Mouse (Mus musculus) cerebellum, postnatal 10 days (tissue): ENCODE results near the gene Pnpla2.
"Not testable (repeated sequence)": the region's sequence is repeated elsewhere in the genome, so short reads cannot be mapped to it uniquely, and the experiment has no call there.

ENCODE experiments used
- DNase-seq, 2 experiments: peaks; one replicate each; pipeline ENCODE4 v3.0.0; 2021; ENCODE audit warnings: mixed read lengths in 2 of 2

Gene Pnpla2

GRCm38 (mm10) chr7:141432186-141432611 lies 22.8 kb upstream of the Pnpla2 start:
- peak; percentile 78 to 82 for DNase-seq

DNA sequence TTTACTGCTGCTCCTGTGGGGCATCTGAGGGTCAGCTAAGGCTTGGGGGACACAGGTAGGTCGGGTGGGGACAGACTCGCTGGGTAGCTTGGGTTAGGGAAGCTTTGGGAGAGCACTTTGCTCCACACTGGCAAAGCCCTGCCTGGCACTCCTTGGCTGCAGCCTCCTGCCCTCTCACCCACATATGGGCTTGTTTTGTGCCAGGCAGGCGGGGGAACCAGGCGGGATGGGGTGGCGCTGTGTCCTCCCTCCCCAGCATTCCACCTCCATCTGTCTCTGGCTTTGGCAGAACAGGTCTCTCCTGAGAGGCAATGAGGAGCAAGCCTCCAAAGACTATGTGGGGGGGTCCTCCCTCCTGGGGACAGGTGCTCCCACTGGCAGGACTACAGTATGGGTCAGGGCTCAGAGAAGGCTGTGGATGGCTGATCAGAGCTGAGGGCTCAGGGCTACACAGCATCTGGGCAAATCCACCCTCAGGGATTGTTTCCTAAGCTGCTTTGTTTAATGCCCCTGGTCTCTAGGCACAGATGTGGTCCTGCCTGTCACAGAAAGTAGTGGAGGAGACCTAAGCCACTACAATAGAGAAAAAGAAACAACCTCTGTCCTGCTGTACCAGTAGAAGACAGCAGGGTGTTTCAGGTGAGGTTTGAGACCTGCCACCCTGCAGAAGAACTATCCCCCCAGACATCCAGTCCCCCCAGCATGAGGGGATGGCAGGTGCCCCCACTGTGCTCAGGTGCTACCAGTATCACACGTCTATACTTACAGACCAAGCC lies 22.1 kb upstream of the Pnpla2 start:
- peak; percentile 86 to 94 for DNase-seq

GRCm38 (mm10) chr7:141433517-141434400 lies 21.2 kb upstream of the Pnpla2 start:
- DNase-seq = peak; percentile 78 to 83

DNA sequence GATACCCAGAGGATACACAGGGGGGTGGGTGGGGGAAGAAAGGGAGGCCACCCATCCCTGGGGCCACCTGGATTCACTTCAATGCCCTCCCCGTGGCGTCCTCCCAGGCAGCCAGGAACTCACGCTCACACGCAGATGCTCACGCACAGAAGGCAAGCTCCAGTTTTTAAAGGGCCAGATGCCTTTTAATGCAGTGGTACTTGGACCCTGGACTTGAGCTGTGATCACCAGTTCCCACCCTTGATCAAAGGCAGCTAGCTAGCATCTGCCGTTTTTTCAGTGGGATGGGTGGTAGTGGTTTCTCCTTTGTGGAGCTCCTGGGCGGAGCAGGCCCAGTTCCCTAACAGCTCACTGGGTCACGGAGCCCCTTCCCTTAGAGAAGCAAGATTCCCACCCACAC lies 20.5 kb upstream of the Pnpla2 start:
- DNase-seq = peak; percentile 80

DNA sequence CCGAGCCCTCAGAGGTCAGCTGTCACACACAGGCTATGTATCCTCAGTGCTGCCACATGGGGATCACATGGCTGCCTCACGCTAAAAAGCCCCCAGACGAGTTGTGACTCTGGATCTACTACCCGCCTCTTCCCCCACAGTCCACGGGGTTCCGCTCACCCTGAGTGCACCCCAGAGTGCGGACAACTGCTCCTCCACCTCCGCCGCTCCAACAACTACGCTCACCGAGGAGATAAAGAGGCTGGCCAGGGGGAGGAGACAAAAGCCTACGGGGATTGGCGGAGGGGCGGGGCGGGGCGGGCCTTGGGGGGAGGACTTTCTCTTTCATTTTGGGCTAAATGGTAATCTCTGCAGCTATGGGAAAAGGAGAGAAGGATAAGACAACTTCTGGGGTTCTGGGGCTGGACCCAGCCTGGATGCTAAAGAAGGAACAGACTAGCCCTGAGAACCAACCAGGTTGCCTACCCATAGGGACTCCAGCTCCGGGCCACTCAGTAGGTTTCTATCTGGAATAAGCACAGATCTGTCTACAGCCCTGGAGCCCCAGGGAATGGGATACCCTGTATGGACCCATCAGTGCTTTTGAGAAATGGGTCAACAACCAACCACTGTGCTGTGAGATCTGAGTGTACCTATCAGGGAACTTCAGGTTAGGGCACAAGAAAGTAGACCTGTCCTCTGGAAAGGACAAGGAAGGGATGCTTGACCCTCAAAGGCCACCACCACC lies 19.7 kb upstream of the Pnpla2 start:
- DNase-seq = peak; percentile 80 to 82

- DNase-seq = peak in 1 of 2 experiments; percentile 26
Observed at GRCm38 (mm10) chr7:141435856-141436522, 19.0 kb upstream of the Pnpla2 start.

- DNase-seq = peak in 1 of 2 experiments; percentile 18
Observed at GRCm38 (mm10) chr7:141436523-141436892, 18.5 kb upstream of the Pnpla2 start.

- peak; percentile 95 for DNase-seq
Observed at GRCm38 (mm10) chr7:141437178-141438120, 17.5 kb upstream of the Pnpla2 start, which contains the start of gene Slc25a22. Gene Slc25a22, minus strand, starts transcription at chr7:141437892.

GRCm38 (mm10) chr7:141438201-141438968 lies 16.6 kb upstream of the Pnpla2 start:
- DNase-seq = peak; percentile 83

GRCm38 (mm10) chr7:141439140-141439679 lies 15.8 kb upstream of the Pnpla2 start:
- DNase-seq = no peak

DNA sequence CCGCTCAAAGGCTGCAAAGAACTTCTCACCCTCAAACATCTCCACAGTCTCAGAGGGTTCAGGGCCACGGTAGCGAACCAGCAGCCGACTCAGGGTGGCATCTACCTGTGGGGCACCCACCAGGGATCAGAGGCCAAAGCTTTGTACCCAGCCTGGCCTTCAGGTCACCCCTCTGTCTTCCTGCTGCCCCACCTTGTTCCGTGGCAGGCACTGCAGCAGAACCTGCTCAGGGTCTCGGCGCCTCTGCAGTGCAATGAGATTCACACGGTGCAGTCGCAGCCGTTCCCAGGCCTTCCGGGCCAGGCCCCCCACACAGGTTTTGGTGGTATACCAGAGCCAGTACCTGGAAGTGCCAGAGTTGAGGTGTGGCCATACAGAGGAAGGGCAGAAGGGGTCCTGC lies 15.2 kb upstream of the Pnpla2 start:
- no peak for DNase-seq

DNA sequence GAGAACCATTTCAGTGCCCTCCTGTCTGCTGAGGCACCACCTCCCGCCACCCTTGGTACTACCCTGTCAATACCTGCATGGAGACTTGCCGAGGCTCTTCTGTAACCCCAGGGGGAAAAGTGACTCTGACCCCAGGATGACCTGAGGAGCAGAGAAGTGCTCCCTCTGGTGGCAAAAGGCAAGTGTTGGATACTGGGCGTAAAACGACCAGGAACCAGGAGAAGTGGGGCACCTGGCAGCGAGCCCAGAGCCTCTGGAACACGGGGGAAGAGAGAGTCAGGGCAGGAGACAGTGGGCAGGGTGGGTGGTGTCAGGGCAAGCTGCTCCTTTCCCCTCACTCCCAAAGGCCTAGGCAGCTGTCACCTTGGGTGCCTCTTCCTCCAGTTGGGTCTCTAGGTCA lies 14.4 kb upstream of the Pnpla2 start:
- DNase-seq = peak; percentile 85 to 88

DNA sequence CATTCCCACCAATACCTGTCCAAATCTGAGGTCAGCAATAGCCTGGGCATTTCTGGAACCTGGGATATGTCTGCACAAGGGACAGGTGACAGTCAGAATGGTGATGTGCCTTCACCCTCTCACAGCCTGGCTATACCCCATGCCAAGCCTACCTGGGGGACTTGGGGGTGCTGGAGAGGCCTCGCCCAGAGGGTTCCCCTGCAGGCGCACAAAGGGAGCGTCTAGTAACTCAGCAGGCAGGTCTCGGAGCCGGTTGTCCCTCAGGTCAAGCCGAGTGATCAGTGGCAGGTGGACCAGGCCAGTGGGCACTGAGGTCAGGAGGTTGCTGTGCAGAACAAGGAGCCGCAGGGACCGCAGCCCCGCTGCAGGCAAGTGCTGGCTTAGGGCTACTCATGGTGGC lies 13.5 kb upstream of the Pnpla2 start:
- peak in 1 of 2 experiments; percentile 25 for DNase-seq

DNA sequence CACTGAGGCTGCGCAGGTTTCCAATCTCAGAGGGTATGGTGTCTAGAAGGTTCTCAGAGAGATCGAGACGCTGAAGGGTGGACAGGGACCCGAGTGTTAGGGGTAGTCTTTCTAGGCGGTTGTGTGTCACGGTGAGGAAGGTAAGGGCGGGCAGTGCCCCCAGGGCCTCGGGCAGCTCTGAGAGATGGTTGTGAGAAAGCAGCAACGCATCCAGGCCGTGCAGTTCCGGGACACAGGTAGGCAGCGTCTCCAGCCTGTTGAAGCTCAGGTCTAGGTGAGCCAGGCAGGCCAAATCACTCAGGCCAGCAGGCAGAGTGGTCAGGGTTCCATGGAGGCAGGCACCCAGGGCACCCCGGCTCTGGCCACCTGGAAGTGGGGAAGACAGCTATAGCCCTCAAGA lies 12.8 kb upstream of the Pnpla2 start:
- peak in 1 of 2 experiments; percentile 8 for DNase-seq

GRCm38 (mm10) chr7:141443081-141443821 lies 11.7 kb upstream of the Pnpla2 start:
- peak; percentile 62 to 63 for DNase-seq

- DNase-seq = peak; percentile 43 to 57
Observed at GRCm38 (mm10) chr7:141443828-141444237, 11.2 kb upstream of the Pnpla2 start, which contains the start of gene Pidd1. Gene Pidd1, minus strand, starts transcription at chr7:141444025.

DNA sequence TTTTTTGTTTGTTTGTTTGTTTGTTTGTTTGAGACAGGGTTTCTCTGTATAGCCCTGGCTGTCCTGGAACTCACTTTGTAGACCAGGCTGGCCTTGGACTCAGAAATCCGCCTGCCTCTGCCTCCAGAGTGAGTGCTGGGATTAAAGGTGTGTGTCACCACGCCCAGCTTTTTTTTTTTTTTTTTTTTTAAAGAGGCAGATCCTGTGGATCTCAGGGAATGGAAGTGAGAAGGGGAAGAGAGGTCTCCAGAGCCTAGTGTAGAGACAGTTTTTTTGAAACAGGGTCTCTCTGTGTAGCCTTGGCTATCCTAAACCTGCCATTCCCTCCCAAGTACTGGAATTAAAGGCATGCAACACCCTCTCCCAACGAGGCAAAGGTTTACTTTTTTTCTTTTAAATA lies 8.6 kb upstream of the Pnpla2 start:
- not testable (repeated sequence) for DNase-seq

DNA sequence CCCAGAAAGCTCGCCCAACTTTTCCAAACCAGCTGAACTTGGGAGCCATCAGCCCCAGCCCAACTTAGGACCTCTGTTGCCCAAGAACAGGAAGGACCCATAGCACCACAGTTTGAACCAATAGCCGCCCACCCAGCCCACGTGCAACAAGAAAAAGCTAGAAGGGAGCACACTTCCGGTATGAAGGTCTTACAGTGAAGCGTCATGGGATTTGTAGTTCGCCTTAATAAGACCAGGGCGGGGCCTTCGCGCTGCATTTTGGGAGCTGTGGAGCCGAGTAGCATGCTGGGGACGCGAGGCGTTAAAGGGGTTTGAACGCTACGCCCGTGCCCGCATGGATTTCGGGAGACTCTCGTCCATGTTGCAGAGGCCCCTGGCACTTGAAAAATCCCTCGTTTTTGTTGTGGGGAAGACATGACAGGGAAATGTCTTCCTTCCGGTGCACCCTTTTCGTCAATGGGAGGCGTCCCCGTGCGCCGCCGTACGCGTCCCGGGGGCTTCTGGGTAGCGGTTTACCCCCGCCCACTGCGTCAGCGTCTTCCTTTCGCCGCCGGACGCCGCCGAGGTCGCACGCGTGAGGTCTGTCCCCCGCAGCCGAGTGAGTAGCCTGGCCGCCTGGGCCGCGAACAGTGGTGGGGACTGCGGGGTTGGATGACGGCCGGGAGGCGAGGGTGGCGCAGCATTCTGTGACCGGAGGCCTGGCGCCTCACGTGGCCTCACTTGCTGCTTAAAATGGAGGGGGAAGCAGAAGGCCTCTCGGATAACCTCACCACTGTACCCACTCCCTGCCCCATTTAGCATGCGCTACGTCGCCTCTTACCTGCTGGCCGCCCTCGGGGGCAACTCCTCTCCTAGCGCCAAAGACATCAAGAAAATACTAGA lies 7.6 kb upstream of the Pnpla2 start, which contains the start of gene Rplp2:
Rplp2 (plus strand) TSS at position 261 of the 882 bp plus-strand sequence.
- peak; percentile 96 to 97 for DNase-seq
